Mouse (Mus musculus): Measurements from ENCODE around the gene Pomp. TPM values are rescaled to one million over a fixed set of nuclear protein-coding genes. Genes with fewer than 3 reads are reported as not detected.

The Pomp gene
- polyA plus RNA-seq, 1 experiment, result 236 TPM

DNA sequence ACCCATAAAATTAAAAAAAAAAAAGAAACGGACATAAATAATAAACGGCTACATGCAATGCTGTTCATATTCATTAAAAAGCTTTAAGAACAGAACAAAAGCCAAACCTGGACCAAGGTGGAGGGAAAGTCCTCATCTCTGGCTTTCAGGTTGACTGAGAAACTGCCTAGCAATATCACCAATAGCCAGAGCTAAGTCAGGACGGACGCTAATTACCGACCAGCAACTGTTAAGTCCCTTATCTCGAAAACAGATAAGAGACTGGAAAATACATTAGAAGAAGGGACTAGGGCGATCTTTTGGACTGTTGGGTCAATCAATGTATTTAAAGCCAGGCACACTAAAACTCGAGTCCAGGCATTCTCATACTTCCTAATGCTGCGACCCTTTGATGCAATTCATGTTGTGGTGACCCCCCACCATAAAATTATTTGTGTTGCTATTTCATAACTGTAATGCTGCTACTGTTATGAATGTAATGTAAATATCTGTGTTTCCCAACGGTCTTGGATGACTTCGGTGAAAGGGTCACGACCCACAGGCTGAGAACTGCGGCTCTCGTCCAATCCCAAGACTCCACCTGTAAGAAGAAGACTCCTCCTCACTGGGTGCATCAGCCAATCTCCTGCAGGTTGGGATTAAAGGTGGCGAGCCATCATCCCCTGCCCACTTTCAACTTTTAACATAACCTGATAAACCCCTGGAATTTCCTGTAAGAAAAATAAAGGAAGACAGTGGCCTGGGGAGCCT, 41.9 kb downstream of the Pomp start:
- DNase-seq (ENCODE audit: low spot score), result no peak

DNA sequence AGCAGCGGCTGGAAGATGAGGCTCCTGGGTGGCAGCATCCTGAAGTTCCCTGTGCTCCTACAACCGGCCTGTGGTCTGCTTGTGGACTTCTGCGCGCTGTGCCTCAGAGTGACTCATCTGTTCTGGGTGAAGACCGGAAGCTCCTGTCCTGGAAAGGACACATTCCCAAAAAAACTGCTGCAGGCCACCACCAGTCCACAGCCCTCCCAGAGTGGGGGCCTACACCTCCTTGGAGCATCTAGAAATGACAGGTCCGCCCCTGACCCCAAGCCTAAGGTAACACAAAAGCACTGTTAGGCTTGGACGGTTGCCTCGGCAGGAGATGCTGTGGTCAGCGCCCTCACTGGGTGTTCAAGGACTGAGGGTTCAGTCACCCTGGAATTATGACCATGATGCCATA, 42.9 kb downstream of the Pomp start:
- no peak for DNase-seq (ENCODE audit: low spot score)

DNA sequence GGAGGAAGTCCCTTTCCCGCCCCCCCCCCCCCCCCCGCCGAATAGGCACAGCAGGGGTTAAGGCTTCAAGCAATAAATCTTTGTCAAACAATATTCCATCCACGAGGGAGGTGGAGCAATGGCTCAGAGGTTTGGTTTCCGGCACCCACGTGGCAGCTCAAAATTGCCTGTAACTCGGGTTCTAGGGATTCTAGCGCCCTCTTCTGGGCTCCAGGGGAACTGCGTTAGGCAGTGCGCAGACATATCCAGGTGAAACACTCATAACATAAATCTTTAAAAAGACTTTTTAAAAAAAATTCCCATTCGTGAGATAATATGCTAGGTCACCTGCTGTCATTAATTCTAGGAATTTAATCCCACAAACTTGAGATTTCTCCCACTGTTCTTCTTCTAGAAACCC, 46.9 kb downstream of the Pomp start:
- no peak for DNase-seq (ENCODE audit: low spot score)

DNA sequence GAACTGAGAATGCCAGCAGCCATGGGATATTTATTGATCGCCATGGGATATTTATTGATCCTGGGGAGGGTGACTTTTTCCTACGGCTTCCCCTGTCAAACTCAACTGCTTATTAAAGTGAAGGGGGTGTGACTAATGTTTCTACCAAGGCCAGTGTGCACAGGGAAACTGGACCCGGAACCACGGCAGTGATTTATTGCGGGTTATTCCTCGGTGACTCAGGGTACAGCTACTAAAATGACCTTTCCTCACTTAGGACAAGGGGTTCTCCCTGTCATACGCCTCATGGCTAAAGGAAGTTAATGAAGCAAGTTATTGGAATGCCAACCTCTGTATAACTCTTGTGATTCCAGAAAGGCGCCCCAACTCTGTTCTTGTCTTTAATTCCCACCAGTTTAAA, 47.6 kb downstream of the Pomp start:
- no peak for DNase-seq (ENCODE audit: low spot score)

DNA sequence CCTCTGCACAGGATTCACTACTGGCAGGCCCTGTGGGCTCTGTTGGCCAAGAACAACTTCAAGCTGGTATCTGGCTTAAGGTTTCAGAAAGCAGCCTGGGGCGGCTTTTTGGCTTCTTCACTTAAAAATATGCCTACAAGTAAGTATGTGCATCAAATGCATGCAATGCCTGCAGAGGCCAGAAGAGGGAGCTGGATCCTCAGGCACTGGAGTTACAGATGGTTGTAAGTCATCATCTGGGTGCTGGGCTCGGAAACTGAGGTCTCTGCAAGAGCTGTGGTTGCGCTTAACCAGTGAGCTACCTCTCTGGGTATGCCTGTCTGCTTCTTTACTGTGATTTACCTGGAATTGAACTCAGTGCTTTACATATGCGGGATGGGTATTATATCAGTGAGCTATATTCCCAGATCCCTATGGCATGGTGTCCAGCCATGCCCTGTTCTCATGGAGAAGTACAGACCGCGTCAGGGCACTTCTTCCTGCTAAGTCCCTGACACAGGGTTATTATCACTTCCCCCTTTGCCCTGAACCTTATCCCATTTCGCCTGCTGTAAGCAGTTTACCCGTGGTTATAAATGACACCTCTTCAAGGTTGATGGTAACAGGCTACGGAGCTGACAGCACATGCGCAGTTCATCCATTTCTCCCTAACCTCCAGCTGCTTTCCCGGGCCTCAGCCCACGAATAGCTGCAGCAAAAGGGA, 50.7 kb downstream of the Pomp start:
- DNase-seq (ENCODE audit: low spot score), result no peak

DNA sequence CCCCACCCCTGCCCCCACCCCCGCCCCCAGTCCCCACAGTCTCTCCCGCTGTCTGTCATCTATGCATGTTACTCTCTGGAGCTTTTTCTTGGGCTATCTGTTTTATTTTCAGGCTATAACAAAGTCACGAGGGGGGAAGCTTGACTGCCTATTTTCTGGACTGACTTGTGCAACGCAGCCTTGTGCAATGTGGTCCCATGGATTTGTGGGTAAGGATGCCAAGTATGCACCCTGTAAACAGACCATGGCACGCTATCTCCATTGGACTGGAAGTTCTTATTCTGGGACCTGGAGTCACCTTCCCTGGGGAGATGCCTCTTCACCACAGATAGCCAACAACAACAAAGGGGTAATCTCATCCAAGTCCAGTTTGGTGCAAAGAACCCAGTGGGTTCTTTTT, 51.5 kb downstream of the Pomp start:
- no peak for DNase-seq (ENCODE audit: low spot score)

DNA sequence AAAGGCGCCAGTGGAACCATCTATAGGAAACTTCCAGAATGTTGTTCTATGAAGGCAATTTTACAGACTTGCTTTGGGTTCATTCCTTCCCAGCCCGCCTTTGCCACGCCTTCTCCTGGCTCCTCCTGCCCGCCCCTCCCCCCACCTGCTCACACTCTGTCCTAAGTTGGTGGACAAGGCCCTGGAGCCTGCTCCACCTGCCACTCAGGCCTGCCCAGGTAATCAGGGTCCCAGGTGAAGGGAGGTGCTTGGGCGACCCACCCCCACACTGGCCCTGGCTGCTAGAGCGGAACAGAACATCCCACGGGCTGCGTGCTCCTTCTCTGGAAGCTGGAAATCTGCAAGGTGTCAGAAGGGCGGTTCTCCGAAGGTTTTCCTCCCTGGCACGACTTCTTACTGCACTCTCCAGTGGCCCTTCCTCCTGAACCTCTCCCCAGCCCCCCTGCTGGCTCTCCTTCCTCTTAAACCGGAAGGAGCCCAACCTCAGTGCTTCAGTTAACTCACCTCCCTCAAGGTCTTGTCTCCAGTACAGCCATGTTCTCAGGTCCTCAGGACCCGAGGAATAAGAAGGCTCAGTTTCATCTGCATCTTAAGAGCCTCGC, 53.1 kb downstream of the Pomp start:
- DNase-seq (ENCODE audit: low spot score), result no peak

DNA sequence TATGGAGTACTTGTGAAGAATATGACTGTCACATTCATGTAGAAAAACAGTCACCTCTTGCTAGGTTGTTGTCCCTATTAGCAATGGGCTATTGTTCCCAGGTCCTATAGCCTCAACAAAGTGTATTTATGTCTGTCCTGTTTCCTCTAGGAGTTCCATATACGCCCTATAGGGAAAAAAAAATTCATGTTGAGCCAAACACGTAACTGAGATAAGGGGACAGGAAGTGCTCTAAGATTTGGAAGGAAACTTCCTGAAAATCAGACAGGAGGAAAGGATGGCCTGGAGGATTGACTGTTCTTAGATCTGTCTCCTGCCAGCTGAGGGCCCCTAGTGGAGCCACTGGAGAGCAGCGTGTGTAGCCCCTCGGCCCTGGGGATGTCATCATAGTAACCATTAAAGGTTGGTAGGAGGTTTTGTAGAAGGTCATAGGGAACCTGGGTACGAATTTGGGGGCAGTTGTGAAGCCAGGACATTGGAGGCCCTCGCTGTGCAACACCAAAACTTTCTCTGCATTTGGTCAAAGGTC, 54.8 kb downstream of the Pomp start:
- DNase-seq (ENCODE audit: low spot score), result no peak

DNA sequence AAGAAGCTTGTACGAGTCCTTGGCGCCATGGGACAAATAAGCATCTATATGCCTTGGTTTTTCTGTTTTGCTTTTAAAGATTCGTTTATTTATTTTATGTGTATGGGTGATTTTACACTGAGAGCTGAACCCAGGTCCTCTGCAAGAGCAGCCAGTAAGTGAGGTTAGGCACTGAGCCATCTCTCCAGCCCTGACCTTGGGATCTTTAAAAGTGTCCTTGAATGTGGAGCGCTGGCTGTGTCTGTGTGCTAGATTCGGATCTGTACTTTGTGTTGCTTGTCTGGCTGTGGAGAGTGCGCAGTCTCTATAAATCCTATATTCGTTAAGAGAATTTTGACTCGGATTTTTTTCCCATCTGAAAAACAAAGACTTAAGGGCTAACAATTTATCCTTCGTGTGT, 55.9 kb downstream of the Pomp start:
- no peak for DNase-seq (ENCODE audit: low spot score)

DNA sequence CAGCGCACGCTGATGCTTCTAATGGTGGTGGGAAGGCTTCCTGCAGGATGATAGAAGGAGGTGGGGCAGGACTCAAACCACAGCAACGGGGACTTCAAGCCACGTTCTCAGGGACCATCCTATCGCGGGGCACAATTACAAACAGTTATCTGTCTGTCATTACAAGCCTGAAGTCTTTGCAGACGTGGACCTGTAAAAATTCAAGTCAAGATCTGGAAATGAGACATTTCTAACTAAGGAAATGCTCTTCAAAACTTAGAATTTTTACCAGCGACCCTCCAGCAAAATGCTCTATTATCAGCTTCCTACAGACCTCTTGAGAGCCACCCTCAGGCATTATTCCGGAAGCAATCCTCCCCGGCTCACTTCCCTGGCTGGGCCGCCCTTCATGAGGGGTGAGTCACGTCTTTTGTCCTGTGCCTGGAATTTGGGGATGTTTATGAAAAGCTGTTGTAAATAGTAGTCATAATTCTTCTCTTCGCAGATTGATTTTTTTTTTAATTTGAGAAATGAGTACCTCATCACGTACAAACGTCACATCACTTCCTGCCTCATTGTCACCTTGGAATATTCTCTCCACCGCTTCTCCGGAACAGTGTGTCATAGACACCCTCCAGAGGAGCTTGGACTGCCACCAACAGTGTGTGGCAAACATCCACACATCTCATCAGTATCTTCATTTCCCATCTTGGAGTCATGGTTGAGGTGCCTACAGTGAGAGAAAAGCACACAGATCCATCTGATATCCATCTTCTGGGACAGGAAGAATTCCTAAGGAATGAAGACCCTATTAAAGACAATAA, 58.0 kb downstream of the Pomp start:
- DNase-seq (ENCODE audit: low spot score), result no peak

DNA sequence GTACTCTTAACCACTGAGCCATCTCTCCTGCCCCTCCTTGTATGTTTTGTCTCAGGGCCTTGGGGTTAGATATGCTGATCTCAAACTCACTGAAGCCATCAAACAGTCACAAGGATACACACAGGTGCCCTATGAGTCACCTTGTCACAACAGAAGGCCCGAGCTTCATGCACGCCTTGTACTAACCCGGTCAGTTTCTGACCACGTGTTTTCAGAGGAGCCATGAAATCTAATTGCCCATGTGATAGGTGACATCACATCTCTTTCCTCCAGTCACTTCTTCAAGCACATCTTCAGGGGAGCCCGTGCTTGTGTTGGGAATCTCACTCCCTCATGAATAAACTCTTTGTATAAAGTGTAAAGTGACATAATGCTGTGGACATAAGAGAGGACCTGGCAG, 64.4 kb downstream of the Pomp start:
- no peak for DNase-seq (ENCODE audit: low spot score)

Other genes with a start within 250 kb of the Pomp start
- gene Flt1, start 134.4 kb upstream of the Pomp start, polyA plus RNA-seq (2012; rRNA removed), result 9.1 and 13.5 TPM in 2 replicates
- gene Slc46a3, start 34.4 kb downstream of the Pomp start, polyA plus RNA-seq (2012; rRNA removed), result 25.2 and 26.6 TPM in 2 replicates
- gene Mtus2, start 96.9 kb downstream of the Pomp start, polyA plus RNA-seq (2012; rRNA removed), result 5.3 and 8.2 TPM in 2 replicates

All from urinary bladder, adult 2 months (tissue).